Mouse (Mus musculus) MEL (cell line): ENCODE data around the gene Gramd4. TPM values are rescaled to one million over a fixed set of nuclear protein-coding genes. Genes with fewer than 3 reads are reported as not detected.

Source experiments
- DNase-seq: peaks from one replicate; pipeline ENCODE4 v3.0.0; 2011; ENCODE audit warnings: low read depth, low spot score
- H3K27ac ChIP-seq: 2 replicates; pipeline ENCODE4 v1.5.1; 2012; ENCODE audit warnings: low read depth, mild to moderate bottlenecking, control low read depth, low read length, moderate library complexity; ENCODE audit not compliant: control insufficient read depth
- H3K27me3 ChIP-seq, 2 experiments: fragments of 150-350 bp in 1 of 2; sonication (generic) in 1 of 2; 2 replicates each; pipeline ENCODE4 v1.6.1; 2012; ENCODE audit warnings: low read length in 2 of 2, mild to moderate bottlenecking in 2 of 2, improper control_type of control experiment in 1 of 2, moderate library complexity in 1 of 2; ENCODE audit not compliant: insufficient read depth in 2 of 2, control insufficient read depth in 1 of 2
- H3K36me3 ChIP-seq, 2 experiments: 2 replicates each; pipeline ENCODE4 v1.6.1; 2012 to 2014; ENCODE audit warnings: low read length in 2 of 2, improper control_type of control experiment in 1 of 2, inconsistent platforms in 1 of 2, mild to moderate bottlenecking in 1 of 2; ENCODE audit not compliant: insufficient read depth in 2 of 2, control insufficient read depth in 1 of 2
- H3K4me1 ChIP-seq, 2 experiments: fragments of 150-350 bp in 1 of 2; sonication (generic) in 1 of 2; 2 replicates each; pipeline ENCODE4 v1.6.1; 2012; ENCODE audit warnings: low read length in 2 of 2, improper control_type of control experiment in 1 of 2, mild to moderate bottlenecking in 1 of 2; ENCODE audit not compliant: insufficient read depth in 2 of 2, control insufficient read depth in 1 of 2
- H3K4me3 ChIP-seq, 2 experiments: fragments of 150-350 bp in 1 of 2; sonication (generic) in 1 of 2; 2 replicates each; pipeline ENCODE4 v1.5.1; 2012; ENCODE audit warnings: low read depth in 2 of 2, low read length in 2 of 2, mild to moderate bottlenecking in 2 of 2, moderate library complexity in 2 of 2, control low read depth in 1 of 2, improper control_type of control experiment in 1 of 2; ENCODE audit not compliant: control insufficient read depth in 1 of 2, insufficient read depth in 1 of 2
- H3K79me2 ChIP-seq: 2 replicates; pipeline ENCODE4 v1.6.1; 2012; ENCODE audit warnings: mild to moderate bottlenecking, low read length, moderate library complexity; ENCODE audit not compliant: control insufficient read depth, poor library complexity, insufficient read depth
- H3K9ac ChIP-seq: 2 replicates; pipeline ENCODE4 v1.6.1; 2012; ENCODE audit warnings: low read depth, mild to moderate bottlenecking, control low read depth, low read length, moderate library complexity; ENCODE audit not compliant: control insufficient read depth, poor library complexity, severe bottlenecking
- H3K9me3 ChIP-seq: fragments of 150-350 bp; sonication (generic); replicated peaks from 2 replicates; pipeline ENCODE4 v1.6.1; 2012; ENCODE audit warnings: mild to moderate bottlenecking, low read length, improper control_type of control experiment, moderate library complexity; ENCODE audit not compliant: insufficient read depth
- CHD1 ChIP-seq: IDR thresholded peaks from 2 replicates; pipeline ENCODE4 v1.6.1; 2012; ENCODE audit warnings: low read depth, mild to moderate bottlenecking, inconsistent platforms, low read length, improper control_type of control experiment
- CTCF ChIP-seq, 3 experiments: IDR thresholded peaks in 2 of 3; conservative IDR thresholded peaks in 1 of 3; 2 replicates each; pipeline ENCODE4 v1.5.1; 2011 to 2012; ENCODE audit warnings: low read length in 3 of 3, low read depth in 2 of 3, mild to moderate bottlenecking in 2 of 3, improper control_type of control experiment in 1 of 3, inconsistent platforms in 1 of 3, mixed read lengths in 1 of 3, moderate library complexity in 1 of 3; ENCODE audit not compliant: control insufficient read depth in 1 of 3, insufficient read depth in 1 of 3, poor library complexity in 1 of 3, severe bottlenecking in 1 of 3
- EP300 ChIP-seq, 2 experiments: IDR thresholded peaks; 2 replicates each; pipeline ENCODE4 v1.6.1; 2011; ENCODE audit warnings: improper control_type of control experiment in 2 of 2, low read length in 2 of 2, low read depth in 1 of 2, mild to moderate bottlenecking in 1 of 2
- GABPA ChIP-seq: IDR thresholded peaks from 2 replicates; pipeline ENCODE4 v1.6.1; 2012; ENCODE audit warnings: low read depth, mild to moderate bottlenecking, inconsistent platforms, low read length, improper control_type of control experiment, moderate library complexity
- HCFC1 ChIP-seq: IDR thresholded peaks from 2 replicates; pipeline ENCODE4 v1.6.1; 2012; ENCODE audit warnings: low read depth, mild to moderate bottlenecking, inconsistent platforms, low read length, improper control_type of control experiment, moderate library complexity
- JUND ChIP-seq: IDR thresholded peaks from 2 replicates; pipeline ENCODE4 v1.6.1; 2011; ENCODE audit warnings: low read depth, mild to moderate bottlenecking, improper control_type of control experiment, low read length
- KAT2A ChIP-seq: conservative IDR thresholded peaks from 2 replicates; pipeline ENCODE4 v1.6.1; 2012; ENCODE audit warnings: low read depth, low read length, improper control_type of control experiment, inconsistent platforms
- MAFK ChIP-seq: IDR thresholded peaks from 2 replicates; pipeline ENCODE4 v1.6.1; 2011; ENCODE audit warnings: low read depth, mild to moderate bottlenecking, low read length, improper control_type of control experiment, borderline replicate concordance
- MAX ChIP-seq: IDR thresholded peaks from 2 replicates; pipeline ENCODE4 v1.6.1; 2011; ENCODE audit warnings: low read length, improper control_type of control experiment
- MAZ ChIP-seq: IDR thresholded peaks from 2 replicates; pipeline ENCODE4 v1.6.1; 2012; ENCODE audit warnings: low read depth, mild to moderate bottlenecking, inconsistent platforms, low read length, improper control_type of control experiment
- MXI1 ChIP-seq: IDR thresholded peaks from 2 replicates; pipeline ENCODE4 v1.6.1; 2011; ENCODE audit warnings: mild to moderate bottlenecking, low read depth, low read length, improper control_type of control experiment
- MYC ChIP-seq: IDR thresholded peaks from 2 replicates; pipeline ENCODE4 v1.6.1; 2011; ENCODE audit warnings: low read depth, mild to moderate bottlenecking, low read length, improper control_type of control experiment, moderate library complexity
- NELFE ChIP-seq: IDR thresholded peaks from 2 replicates; pipeline ENCODE4 v1.6.1; 2011; ENCODE audit warnings: low read depth, low read length, improper control_type of control experiment
- POLR2A ChIP-seq, 2 experiments: IDR thresholded peaks; 2 replicates each; pipeline ENCODE4 v1.6.1; 2011 to 2012; ENCODE audit warnings: low read length in 2 of 2, mild to moderate bottlenecking in 2 of 2, control low read depth in 1 of 2, improper control_type of control experiment in 1 of 2, low read depth in 1 of 2, moderate library complexity in 1 of 2; ENCODE audit not compliant: control insufficient read depth in 1 of 2, insufficient read depth in 1 of 2, poor library complexity in 1 of 2
- POLR2AphosphoS2 ChIP-seq: IDR thresholded peaks from 2 replicates; pipeline ENCODE4 v1.6.1; 2011; ENCODE audit warnings: low read length, improper control_type of control experiment
- POLR2AphosphoS5 ChIP-seq: IDR thresholded peaks from 2 replicates; pipeline ENCODE4 v1.6.1; 2012; ENCODE audit warnings: low read depth, borderline replicate concordance, mild to moderate bottlenecking, inconsistent platforms, low read length, moderate library complexity, mixed read lengths
- SIN3A ChIP-seq: IDR thresholded peaks from 2 replicates; pipeline ENCODE4 v1.6.1; 2012; ENCODE audit warnings: low read length, improper control_type of control experiment, inconsistent platforms
- TBP ChIP-seq: IDR thresholded peaks from 2 replicates; pipeline ENCODE4 v1.8.0; 2011; ENCODE audit warnings: low read depth, low read length, improper control_type of control experiment
- TCF12 ChIP-seq: IDR thresholded peaks from 2 replicates; pipeline ENCODE4 v1.6.1; 2014; ENCODE audit warnings: low read depth, mild to moderate bottlenecking, inconsistent platforms, low read length, improper control_type of control experiment, moderate library complexity
- UBTF ChIP-seq: IDR thresholded peaks from 2 replicates; pipeline ENCODE4 v1.6.1; 2012; ENCODE audit warnings: low read depth, mild to moderate bottlenecking, inconsistent platforms, low read length, improper control_type of control experiment, moderate library complexity, borderline replicate concordance; ENCODE audit not compliant: insufficient read depth
- USF2 ChIP-seq, 2 experiments: IDR thresholded peaks; 2 replicates each; pipeline ENCODE4 v1.6.1; 2011 to 2012; ENCODE audit warnings: improper control_type of control experiment in 2 of 2, low read length in 2 of 2, borderline replicate concordance in 1 of 2, inconsistent platforms in 1 of 2, low read depth in 1 of 2, mild to moderate bottlenecking in 1 of 2; ENCODE audit not compliant: insufficient read depth in 1 of 2
- ZKSCAN1 ChIP-seq: IDR thresholded peaks from 2 replicates; pipeline ENCODE4 v1.6.1; 2012; ENCODE audit warnings: low read depth, mild to moderate bottlenecking, inconsistent platforms, low read length, improper control_type of control experiment, moderate library complexity
- ZNF384 ChIP-seq: IDR thresholded peaks from 2 replicates; pipeline ENCODE4 v1.6.1; 2012; ENCODE audit warnings: low read depth, mild to moderate bottlenecking, inconsistent platforms, low read length, improper control_type of control experiment
- polyA plus RNA-seq, 2 experiments: library from polyadenylated mRNA; stranded (reverse) in 1 of 2; unstranded in 1 of 2; fragments of >175 nt in 1 of 2; fragments of >200 nt in 1 of 2; gene quantifications; 2 replicates each; pipeline versions ENCODE4 v1.2.1 to v1.2.4; 2012; ENCODE audit warnings: low replicate concordance in 2 of 2, low read depth in 1 of 2; ENCODE audit not compliant: insufficient read length in 2 of 2, insufficient read depth in 1 of 2, missing spikeins in 1 of 2
- total RNA-seq: library from RNA; depleted of rRNA; stranded (reverse); fragments of 300-350 nt; gene quantifications from 2 replicates; pipeline ENCODE4 v1.2.3, GENCODE M21; 2012

Gene Gramd4
- total and polyA plus RNA-seq, 3 experiments, result 35.2 to 43.1 (median 38.0) TPM

GRCm38 (mm10) chr15:86027871-86028270 is 29.6 kb upstream of the Gramd4 start:
- no peak overlapping the region for H3K9ac ChIP-seq
- DNase-seq, result no peak
- no peaks in the 10 kb centered on the region; a peak in 1 of 4 replicates for H3K36me3 ChIP-seq
- no peak for TF ChIP-seq POLR2A (IDR thresholded peaks at IDR 0.05; ENCODE audit: control insufficient read depth in 1 of 2, insufficient read depth in 1 of 2, low read depth in 1 of 2, low read length in 2 of 2, poor library complexity in 1 of 2)
- no peak for TF ChIP-seq ZKSCAN1
- no peak for TF ChIP-seq MAX
- TF ChIP-seq KAT2A, result no peak
- TF ChIP-seq TBP, result no peak
- TF ChIP-seq ZNF384, result no peak
- TF ChIP-seq MAZ, result no peak
- no peak for TF ChIP-seq TCF12
- no peak for TF ChIP-seq HCFC1
- TF ChIP-seq USF2 (IDR thresholded peaks at IDR 0.05; ENCODE audit: borderline replicate concordance in 1 of 2, insufficient read depth in 1 of 2, low read depth in 1 of 2, low read length in 2 of 2), result no peak
- no peak for TF ChIP-seq NELFE
- TF ChIP-seq CTCF (IDR thresholded peaks at IDR 0.05 in 2 of 3, conservative IDR thresholded peaks at IDR 0.05 in 1 of 3; ENCODE audit: control insufficient read depth in 1 of 3, insufficient read depth in 1 of 3, low read depth in 2 of 3, low read length in 3 of 3, poor library complexity in 1 of 3, severe bottlenecking in 1 of 3), result no peak
- TF ChIP-seq MXI1, result no peak
- no peak for TF ChIP-seq CHD1
- no peak for TF ChIP-seq EP300 (IDR thresholded peaks at IDR 0.05; ENCODE audit: low read depth in 1 of 2, low read length in 2 of 2)
- TF ChIP-seq POLR2AphosphoS5, result no peak
- TF ChIP-seq POLR2AphosphoS2, result no peak
- TF ChIP-seq JUND, result no peak
- no peak for TF ChIP-seq MYC
- H3K27me3 ChIP-seq, result no peaks in the 10 kb centered on the region
- no peaks in the 10 kb centered on the region for H3K79me2 ChIP-seq
- peaks cover 0 to 6% of the 10 kb centered on the region in 2 experiments; a peak in 2 of 4 replicates for H3K4me1 ChIP-seq
- H3K4me3 ChIP-seq, result no peak overlapping the region
- H3K9me3 ChIP-seq, result no peaks in the 10 kb centered on the region
- H3K27ac ChIP-seq, result no peak overlapping the region

- Histone ChIP-seq H3K4me3 (no peak overlapping the region), H3K9me3 (no peaks in the 10 kb centered on the region), H3K27ac (no peak overlapping the region)
- no peak for DNase-seq
- TF ChIP-seq SIN3A (no peak), MAFK (no peak), GABPA (no peak), UBTF (no peak)
- TF ChIP-seq, all 39 proteins: peak for 0
- Histone ChIP-seq H3K4me1 (peaks cover 0 to 4% of the 10 kb centered on the region in 2 experiments; a peak in 2 of 4 replicates), H3K9ac (no peak overlapping the region), H3K36me3 (no peaks in the 10 kb centered on the region), H3K79me2 (no peaks in the 10 kb centered on the region), H3K27me3 (no peaks in the 10 kb centered on the region)
These were observed 27.5 kb upstream of the Gramd4 start for GRCm38 (mm10) chr15:86029981-86030380.
